Mouse (Mus musculus) forebrain, embryonic 14.5 days (tissue): ENCODE results near the gene Ksr1. TPM values are rescaled to one million over a fixed set of nuclear protein-coding genes. Genes with fewer than 3 reads are reported as not detected.

Source experiments
- ATAC-seq: fragments of 200-750 bp; cut with Nextera tagmentation; 2 replicates; pipeline ENCODE4 v1.8.0; 2017; ENCODE audit warnings: mild to moderate bottlenecking, moderate library complexity
- DNase-seq: peaks from one replicate; pipeline ENCODE4 v3.0.0-alpha.2; 2015; ENCODE audit warnings: low spot score
- H3K27ac ChIP-seq: fragments of 300-500 bp; sonication (generic); 2 replicates; pipeline ENCODE4 v1.5.1; 2014; ENCODE audit warnings: low read depth, mild to moderate bottlenecking, control low read depth, low read length, moderate library complexity
- H3K27me3 ChIP-seq: fragments of 300-500 bp; sonication (generic); replicated peaks from 2 replicates; pipeline ENCODE4 v1.6.1; 2014; ENCODE audit warnings: low read length, control low read depth, mixed read lengths; ENCODE audit not compliant: control insufficient read depth, insufficient read depth
- H3K36me3 ChIP-seq: fragments of 300-500 bp; sonication (generic); 2 replicates; pipeline ENCODE4 v1.6.1; 2014; ENCODE audit warnings: low read length, control low read depth; ENCODE audit not compliant: control insufficient read depth, insufficient read depth
- H3K4me1 ChIP-seq: fragments of 300-500 bp; sonication (generic); 2 replicates; pipeline ENCODE4 v1.6.1; 2014; ENCODE audit warnings: antibody characterized with exemption, low read length, control low read depth; ENCODE audit not compliant: control insufficient read depth, insufficient read depth
- H3K4me2 ChIP-seq: fragments of 300-500 bp; sonication (generic); 2 replicates; pipeline ENCODE4 v1.6.1; 2014; ENCODE audit warnings: mild to moderate bottlenecking, control low read depth, low read length
- H3K4me3 ChIP-seq: fragments of 300-500 bp; sonication (generic); 2 replicates; pipeline ENCODE4 v1.5.1; 2014; ENCODE audit warnings: low read depth, low read length, control low read depth
- H3K9ac ChIP-seq: fragments of 300-500 bp; sonication (generic); 2 replicates; pipeline ENCODE4 v1.6.1; 2014; ENCODE audit warnings: mild to moderate bottlenecking, low read length, control low read depth, moderate library complexity
- H3K9me3 ChIP-seq: fragments of 300-500 bp; sonication (generic); replicated peaks from 2 replicates; pipeline ENCODE4 v1.6.1; 2016; ENCODE audit warnings: low read length, control low read depth, mixed read lengths; ENCODE audit not compliant: control insufficient read depth
- WGBS: fragments of 180-500 bp; shearing (Covaris S2); extraction: QIAGEN DNeasy Blood & Tissue Kit; methylation state at CpG from one replicate; pipeline ENCODE4 v1.1.7; 2014; 5-methylcytosine and 5-hydroxymethylcytosine counted together
- polyA plus RNA-seq: library from polyadenylated mRNA; unstranded; fragments of >200 nt; fragmentation: Nextera tagmentation; extraction: Ambion mirVana; gene quantifications from 2 replicates; pipeline ENCODE4 v1.2.1, GENCODE M21; 2014

The Ksr1 gene
- polyA plus RNA-seq, 1 experiment from 2014 or later: 4.7 TPM

DNA sequence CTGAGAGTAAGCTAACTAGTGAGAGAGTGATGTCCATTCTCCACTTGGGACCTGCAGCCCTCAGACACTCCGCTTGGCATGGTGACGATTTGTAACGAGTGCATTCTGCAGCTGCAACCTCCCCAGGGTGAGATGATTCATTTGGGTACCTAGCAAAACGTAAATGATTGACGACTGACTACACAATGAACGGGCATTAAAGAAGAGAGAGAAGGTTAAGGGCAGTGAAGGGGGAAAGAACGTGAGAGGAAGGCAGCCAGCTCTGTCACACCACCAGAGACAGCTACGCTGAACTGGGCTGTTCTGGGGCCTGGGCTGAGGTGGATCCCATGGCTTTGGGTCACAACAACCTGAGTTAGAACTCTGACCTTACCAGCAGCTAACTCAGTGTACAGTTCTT is 81.9 kb downstream of the Ksr1 start:
- Histone ChIP-seq H3K9ac (no peak overlapping the region), H3K9me3 (no peaks in the 10 kb centered on the region), H3K4me3 (no peak overlapping the region), H3K4me2 (no peak overlapping the region), H3K27me3 (no peaks in the 10 kb centered on the region), H3K27ac (no peak overlapping the region), H3K36me3 (no peaks in the 10 kb centered on the region), H3K4me1 (0 out of 2 replicates have a peak, but pooled peaks cover 2% of the 10 kb centered on the region)
- ATAC-seq: no peak
- 53% methylated on average over 8 of the region's 8 CpGs for WGBS
- no peak for DNase-seq

DNA sequence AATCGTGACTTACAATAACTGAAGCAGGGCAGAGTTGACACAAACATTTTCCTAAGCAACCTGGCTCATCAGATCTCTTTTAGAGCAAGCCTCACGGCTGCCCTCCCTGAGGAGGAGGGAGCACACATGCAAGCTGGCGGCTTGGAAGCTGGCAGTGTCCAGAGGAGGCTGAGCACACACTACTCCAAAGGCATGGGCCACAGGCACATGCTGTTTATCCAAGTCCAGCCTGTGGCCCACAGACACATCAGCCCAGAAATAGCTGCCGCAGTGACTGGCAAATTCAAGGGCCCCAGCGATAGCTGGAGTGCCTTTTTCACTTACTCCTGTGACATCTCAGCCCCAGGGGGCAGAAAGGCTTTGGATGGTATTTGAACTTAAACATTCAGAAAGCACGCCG is 82.6 kb downstream of the Ksr1 start:
- 81% methylated on average over 7 of the region's 7 CpGs for WGBS
- H3K27ac ChIP-seq: no peak overlapping the region
- no peak overlapping the region for H3K4me2 ChIP-seq
- H3K9ac ChIP-seq: no peak overlapping the region
- H3K27me3 ChIP-seq: no peaks in the 10 kb centered on the region
- no peak for DNase-seq
- ATAC-seq: no peak
- H3K4me1 ChIP-seq: no peaks in the 10 kb centered on the region
- H3K9me3 ChIP-seq: no peaks in the 10 kb centered on the region
- no peaks in the 10 kb centered on the region for H3K36me3 ChIP-seq
- H3K4me3 ChIP-seq: no peak overlapping the region

- Histone ChIP-seq H3K4me2 (no peak overlapping the region), H3K9me3 (no peaks in the 10 kb centered on the region), H3K27me3 (no peaks in the 10 kb centered on the region), H3K36me3 (no peaks in the 10 kb centered on the region), H3K4me1 (no peaks in the 10 kb centered on the region), H3K9ac (no peak overlapping the region), H3K27ac (no peak overlapping the region), H3K4me3 (no peak overlapping the region)
- DNase-seq: no peak
- ATAC-seq: no peak
- 87% methylated on average over 5 of the region's 5 CpGs for WGBS
These were observed 83.3 kb downstream of the Ksr1 start for GRCm38 (mm10) chr11:79062897-79063296.

DNA sequence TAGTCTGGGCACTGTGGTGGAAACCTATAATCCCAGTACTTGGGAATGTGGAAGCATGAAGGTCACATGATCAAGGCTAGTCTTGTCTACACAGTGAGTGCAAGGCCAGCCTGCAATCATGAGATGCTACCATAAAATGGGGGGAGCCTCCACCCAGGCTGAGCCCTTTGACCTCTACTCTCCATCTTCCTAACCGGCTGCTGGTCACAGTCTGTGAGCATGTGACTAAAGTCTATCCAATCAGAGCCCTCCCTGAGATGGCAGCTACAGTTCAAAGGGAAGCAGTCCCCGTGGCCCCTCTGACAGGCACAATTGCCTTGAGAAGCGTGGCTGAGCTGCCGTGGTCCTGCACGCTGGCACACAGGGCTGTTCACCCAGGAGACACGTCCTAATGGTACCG is 84.4 kb downstream of the Ksr1 start:
- 65% methylated on average over 7 of the region's 7 CpGs for WGBS
- ATAC-seq (no peak), DNase-seq (no peak)

DNA sequence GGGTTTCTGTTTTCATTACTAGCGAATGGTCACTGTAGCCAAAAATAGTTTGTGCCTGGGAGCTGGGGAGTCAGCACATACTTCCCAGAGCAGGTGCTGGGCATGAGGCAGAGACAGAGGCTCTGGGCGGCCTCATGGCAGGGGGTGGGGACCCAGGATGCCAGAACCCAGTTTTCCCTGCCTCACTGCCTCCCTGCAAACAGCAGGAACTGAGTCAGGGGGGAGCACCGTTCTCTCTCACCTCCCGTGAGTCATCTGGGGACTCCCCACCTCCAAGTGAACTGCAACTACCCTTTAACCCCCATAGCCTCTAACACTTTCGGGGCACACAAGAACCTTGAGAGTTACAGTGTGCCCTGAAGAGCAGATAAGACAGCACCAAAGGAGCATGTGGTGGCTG is 86.4 kb downstream of the Ksr1 start:
- no peak for DNase-seq
- ATAC-seq: no peak
- Histone ChIP-seq H3K36me3 (no peaks in the 10 kb centered on the region), H3K27me3 (no peaks in the 10 kb centered on the region), H3K4me2 (no peak overlapping the region), H3K9me3 (no peaks in the 10 kb centered on the region), H3K4me1 (no peaks in the 10 kb centered on the region; the same call in 1 of the 2 replicates), H3K9ac (no peak overlapping the region), H3K27ac (no peak overlapping the region), H3K4me3 (no peak overlapping the region)
- WGBS: 75% methylated on average over 5 of the region's 5 CpGs

More for the DNA sequence above, 84.4 kb downstream of the Ksr1 start:
- Histone ChIP-seq H3K4me3 (no peak overlapping the region), H3K9me3 (no peaks in the 10 kb centered on the region), H3K27me3 (no peaks in the 10 kb centered on the region), H3K9ac (no peak overlapping the region), H3K27ac (no peak overlapping the region), H3K36me3 (no peaks in the 10 kb centered on the region), H3K4me1 (no peaks in the 10 kb centered on the region; the same call in 1 of the 2 replicates), H3K4me2 (no peak overlapping the region)

- Histone ChIP-seq H3K4me2 (no peak overlapping the region), H3K27ac (no peak overlapping the region), H3K9me3 (no peaks in the 10 kb centered on the region), H3K4me1 (no peaks in the 10 kb centered on the region; the same call in 1 of the 2 replicates), H3K9ac (no peak overlapping the region), H3K36me3 (no peaks in the 10 kb centered on the region), H3K27me3 (no peaks in the 10 kb centered on the region), H3K4me3 (no peak overlapping the region)
- no peak for ATAC-seq
- WGBS: 92% methylated on average over 4 of the region's 4 CpGs
- no peak for DNase-seq
These were observed 87.1 kb downstream of the Ksr1 start for GRCm38 (mm10) chr11:79059062-79059461.

DNA sequence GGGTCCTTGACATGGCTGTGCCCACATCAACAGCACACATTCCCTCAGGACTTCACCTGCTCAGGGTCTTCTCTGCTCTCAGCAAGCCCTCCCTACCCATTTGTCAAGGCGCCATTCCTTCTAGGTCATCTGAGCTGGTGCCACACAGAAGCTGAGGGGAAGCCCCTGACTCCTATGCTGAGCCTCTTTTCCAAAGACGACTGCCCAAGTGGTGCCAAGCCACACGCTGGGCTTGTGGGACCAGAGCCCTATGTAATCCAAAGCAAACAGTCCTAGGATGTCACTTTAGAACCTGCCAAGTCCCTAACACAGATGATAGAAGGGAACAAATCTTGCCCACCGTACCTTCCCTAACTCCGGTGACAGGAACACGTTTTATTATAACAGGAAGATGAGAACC is 87.6 kb downstream of the Ksr1 start:
- Histone ChIP-seq H3K4me1 (no peaks in the 10 kb centered on the region; the same call in 1 of the 2 replicates), H3K27ac (no peak overlapping the region), H3K4me2 (no peak overlapping the region), H3K36me3 (no peaks in the 10 kb centered on the region), H3K4me3 (no peak overlapping the region), H3K9ac (no peak overlapping the region), H3K27me3 (no peaks in the 10 kb centered on the region), H3K9me3 (no peaks in the 10 kb centered on the region)
- no peak for ATAC-seq
- WGBS: 93% methylated on average over 6 of the region's 6 CpGs
- DNase-seq: no peak

DNA sequence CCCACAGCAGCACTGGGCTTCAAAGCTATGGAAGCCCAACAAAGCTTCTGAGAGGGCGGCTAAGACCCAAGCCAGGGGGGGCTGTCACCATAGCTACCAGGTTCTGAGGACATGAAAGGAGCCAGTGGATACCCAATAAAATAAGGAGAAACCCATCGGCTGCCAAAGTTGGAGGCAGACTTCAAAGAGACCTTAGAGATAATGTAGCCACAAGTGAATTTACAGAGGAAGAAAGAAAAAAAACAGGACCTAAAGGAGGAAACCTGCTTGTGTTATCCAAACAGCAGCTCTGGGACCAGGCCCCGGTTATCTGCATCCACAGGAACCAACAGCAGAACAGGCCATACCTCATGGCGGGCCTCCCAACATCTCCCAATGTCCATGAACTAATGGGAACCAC is 88.4 kb downstream of the Ksr1 start:
- Histone ChIP-seq H3K27ac (no peak overlapping the region), H3K4me3 (no peak overlapping the region), H3K4me1 (peaks cover 3% of the 10 kb centered on the region; the same call in 1 of the 2 replicates), H3K36me3 (no peaks in the 10 kb centered on the region), H3K27me3 (no peaks in the 10 kb centered on the region), H3K9me3 (no peaks in the 10 kb centered on the region), H3K4me2 (no peak overlapping the region), H3K9ac (no peak overlapping the region)
- DNase-seq (no peak), ATAC-seq (no peak)
- WGBS: 51% methylated on average over 4 of the region's 4 CpGs

- Histone ChIP-seq H3K4me2 (no peak overlapping the region), H3K36me3 (no peaks in the 10 kb centered on the region), H3K4me1 (peaks cover 3% of the 10 kb centered on the region; the same call in 1 of the 2 replicates), H3K4me3 (no peak overlapping the region), H3K9me3 (no peaks in the 10 kb centered on the region), H3K27me3 (no peaks in the 10 kb centered on the region), H3K27ac (no peak overlapping the region), H3K9ac (no peak overlapping the region)
- ATAC-seq (no peak), DNase-seq (no peak)
- WGBS: 62% methylated on average over 4 of the region's 4 CpGs
These were observed 89.3 kb downstream of the Ksr1 start for GRCm38 (mm10) chr11:79056891-79057290.
